Mouse (Mus musculus): Measurements from ENCODE around the gene Gm6583. TPM values are rescaled to one million over a fixed set of nuclear protein-coding genes. Genes with fewer than 3 reads are reported as not detected.

Gm6583 gene
- polyA plus RNA-seq, 1 experiment = not detected

DNA sequence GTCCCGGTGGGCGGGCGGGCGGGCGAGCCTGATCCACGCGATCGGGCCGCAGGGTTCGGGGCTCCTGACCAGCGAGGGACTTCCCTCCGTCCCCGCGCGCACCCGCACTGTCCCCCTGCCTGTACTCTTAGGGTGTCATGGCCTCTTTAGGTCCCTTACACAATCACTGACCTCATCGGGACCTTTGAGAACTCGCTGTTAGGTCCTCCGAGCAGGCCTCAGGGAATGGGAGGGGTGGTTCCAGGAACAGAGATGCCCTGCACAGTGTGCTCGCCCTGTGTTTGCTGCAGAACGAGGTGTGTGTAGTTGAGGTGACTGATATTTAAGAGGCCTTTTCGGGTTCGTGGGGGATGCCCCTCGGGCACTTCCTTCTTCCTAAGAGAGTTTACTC, 12.6 kb downstream of the Gm6583 start:
- peak; percentile 43 for DNase-seq (ENCODE audit: low read depth)
- TF ChIP-seq POLR2A (IDR thresholded peaks at IDR 0.05; ENCODE audit: borderline replicate concordance, extremely low read depth, insufficient read depth, insufficient read length, poor library complexity, severe bottlenecking) = no peak
- no peak for TF ChIP-seq CTCF (IDR thresholded peaks at IDR 0.05; ENCODE audit: borderline replicate concordance, extremely low read depth, insufficient read depth, insufficient read length)

DNA sequence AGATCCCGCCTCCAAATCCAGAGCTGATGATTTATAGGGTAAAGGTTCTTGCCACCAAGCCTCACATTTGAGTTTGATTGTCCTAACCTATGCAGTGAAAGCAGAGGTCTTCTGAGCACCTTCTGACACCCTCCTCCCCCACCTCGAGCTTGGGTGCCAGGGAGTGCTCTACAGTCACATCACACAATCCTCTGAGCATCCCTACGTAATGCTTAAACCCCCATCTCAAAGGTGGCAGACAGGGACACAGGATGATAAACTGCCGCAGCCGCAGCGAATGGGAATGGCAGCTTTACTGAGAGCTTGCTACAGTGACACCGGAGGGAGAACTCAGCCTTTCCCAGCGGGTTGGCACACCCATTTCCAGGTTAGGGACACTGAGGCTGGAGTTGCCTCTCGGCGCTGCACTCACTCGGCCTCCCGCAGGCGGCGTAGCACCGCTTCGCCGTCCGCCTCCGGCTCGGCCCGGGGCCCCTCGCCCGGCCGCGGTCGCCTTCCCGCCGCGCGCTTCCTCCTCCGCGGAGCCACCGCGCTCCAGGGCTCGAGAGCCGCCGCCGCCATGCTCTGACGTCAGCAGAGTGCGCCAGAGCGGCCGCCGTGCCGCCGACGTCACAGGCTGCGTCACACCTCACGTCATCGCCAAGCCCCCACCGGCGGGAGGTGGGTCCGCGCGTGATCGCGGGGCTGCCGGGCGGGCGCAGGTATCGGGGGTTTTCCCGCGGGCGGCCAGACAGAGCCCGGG, 13.2 kb downstream of the Gm6583 start, which contains the start of the genes Srrd and Hps4:
TSS of gene Srrd (minus strand) at position 578 of the 742 bp plus-strand sequence.
TSS of gene Hps4 (plus strand) at position 621 of the 742 bp plus-strand sequence.
- TF ChIP-seq CTCF (IDR thresholded peaks at IDR 0.05; ENCODE audit: borderline replicate concordance, extremely low read depth, insufficient read depth, insufficient read length) = 0 out of 2 replicates have a peak, but pooled peaks have one; percentile 7
- TF ChIP-seq POLR2A (IDR thresholded peaks at IDR 0.05; ENCODE audit: borderline replicate concordance, extremely low read depth, insufficient read depth, insufficient read length, poor library complexity, severe bottlenecking) = peak; percentile 69; the same call in 1 of the 2 replicates
- peak; percentile 91 for DNase-seq (ENCODE audit: low read depth)

DNA sequence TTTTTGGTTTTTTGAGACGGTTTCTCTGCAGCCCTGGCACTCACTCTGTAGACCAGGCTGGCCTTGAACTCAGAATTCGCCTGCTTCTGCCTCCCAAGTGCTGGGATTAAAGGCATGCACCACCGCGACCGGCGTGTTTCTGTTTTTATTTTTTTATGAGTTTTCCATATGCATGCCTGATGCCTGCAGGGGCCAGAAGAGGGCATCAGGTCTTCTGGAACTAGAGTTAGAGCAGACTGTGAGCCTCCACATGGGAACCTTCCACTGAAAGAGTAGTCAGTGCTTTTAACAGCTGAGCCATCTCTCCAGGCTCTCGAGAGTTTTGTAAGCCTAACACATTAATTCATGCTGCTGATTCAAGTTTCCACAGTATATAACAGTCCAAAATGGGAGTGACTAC, 16.6 kb downstream of the Gm6583 start:
- TF ChIP-seq CTCF (IDR thresholded peaks at IDR 0.05; ENCODE audit: borderline replicate concordance, extremely low read depth, insufficient read depth, insufficient read length) (peak; percentile 19; the same call in 1 of the 2 replicates), POLR2A (IDR thresholded peaks at IDR 0.05; ENCODE audit: borderline replicate concordance, extremely low read depth, insufficient read depth, insufficient read length, poor library complexity, severe bottlenecking) (no peak)
- DNase-seq (ENCODE audit: low read depth) = peak; percentile 28

DNA sequence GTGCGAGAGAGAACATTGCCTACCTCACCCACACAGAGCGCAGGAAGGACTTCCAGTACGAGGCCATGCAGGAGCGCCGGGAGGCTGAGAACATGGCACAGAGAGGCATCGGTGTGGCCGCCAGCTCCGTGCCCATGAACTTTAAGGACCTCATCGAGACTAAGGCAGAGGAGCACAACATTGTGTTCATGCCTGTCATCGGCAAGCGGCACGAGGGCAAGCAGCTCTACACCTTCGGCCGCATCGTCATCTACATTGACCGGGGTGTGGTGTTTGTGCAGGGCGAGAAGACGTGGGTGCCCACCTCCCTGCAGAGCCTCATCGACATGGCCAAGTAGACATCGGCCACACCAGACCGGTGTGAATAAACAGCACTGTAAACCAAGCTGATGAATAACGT, 18.8 kb downstream of the Gm6583 start:
- TF ChIP-seq CTCF (IDR thresholded peaks at IDR 0.05; ENCODE audit: borderline replicate concordance, extremely low read depth, insufficient read depth, insufficient read length) (no peak), POLR2A (IDR thresholded peaks at IDR 0.05; ENCODE audit: borderline replicate concordance, extremely low read depth, insufficient read depth, insufficient read length, poor library complexity, severe bottlenecking) (no peak)
- no peak for DNase-seq (ENCODE audit: low read depth)

DNA sequence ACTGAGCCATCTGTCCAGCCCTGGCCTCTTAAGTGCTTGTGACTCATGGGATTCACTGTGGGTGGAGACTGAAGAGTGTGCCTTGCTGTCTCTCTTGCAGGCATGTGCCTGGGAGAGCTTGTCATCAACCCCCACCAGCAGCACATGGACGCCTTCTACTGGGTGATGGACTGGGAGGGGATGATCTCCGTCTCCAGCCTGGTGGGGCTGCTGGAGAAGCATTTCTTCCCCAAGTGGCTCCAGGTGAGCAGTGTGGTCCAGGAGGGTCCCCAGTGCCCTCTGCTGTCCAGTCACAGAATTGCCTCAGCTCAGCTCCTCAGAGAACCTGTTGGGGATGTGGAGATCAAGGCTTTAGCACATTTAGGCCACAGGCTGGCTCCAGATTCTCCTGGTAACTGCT, 20.4 kb downstream of the Gm6583 start:
- TF ChIP-seq CTCF (IDR thresholded peaks at IDR 0.05; ENCODE audit: borderline replicate concordance, extremely low read depth, insufficient read depth, insufficient read length) (peak; percentile 77), POLR2A (IDR thresholded peaks at IDR 0.05; ENCODE audit: borderline replicate concordance, extremely low read depth, insufficient read depth, insufficient read length, poor library complexity, severe bottlenecking) (no peak)
- DNase-seq (ENCODE audit: low read depth) = peak; percentile 45

DNA sequence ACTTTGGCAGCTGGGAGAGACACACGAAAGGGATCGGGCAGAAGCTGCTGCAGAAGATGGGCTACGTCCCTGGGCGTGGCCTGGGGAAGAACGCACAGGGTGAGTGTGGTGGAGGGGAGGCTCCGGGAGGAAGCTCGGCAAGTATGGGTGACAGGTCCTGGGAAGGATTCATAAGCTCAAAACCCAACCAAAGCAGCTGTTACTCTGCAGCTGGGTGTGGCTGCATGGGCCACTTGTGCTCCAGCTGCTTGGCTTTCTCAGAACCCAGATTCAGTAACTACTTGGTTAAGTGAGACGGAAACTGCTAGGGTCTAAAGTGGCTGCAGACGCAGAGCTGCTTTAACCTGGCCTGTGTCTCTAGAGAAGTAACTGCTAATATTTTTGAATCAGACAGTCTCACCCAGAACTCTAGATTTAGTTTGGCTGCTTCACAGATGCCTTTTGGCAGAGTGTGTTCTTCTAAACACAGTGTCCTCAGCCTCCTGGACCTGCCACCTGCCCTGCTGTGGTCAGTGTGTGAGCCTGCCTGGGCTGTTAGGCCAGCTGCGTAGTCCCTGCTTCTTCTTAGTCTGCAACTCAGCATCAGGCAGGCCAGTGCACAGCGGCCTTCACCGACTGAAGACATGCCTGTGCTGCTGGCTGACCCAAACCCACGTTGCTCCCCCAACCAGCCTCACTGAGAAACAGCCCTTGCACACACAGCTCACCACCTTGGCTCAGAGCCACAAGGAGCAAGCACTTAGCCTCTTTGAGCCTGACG, 25.8 kb downstream of the Gm6583 start:
- DNase-seq (ENCODE audit: low read depth) = no peak
- TF ChIP-seq POLR2A (IDR thresholded peaks at IDR 0.05; ENCODE audit: borderline replicate concordance, extremely low read depth, insufficient read depth, insufficient read length, poor library complexity, severe bottlenecking) = no peak
- no peak for TF ChIP-seq CTCF (IDR thresholded peaks at IDR 0.05; ENCODE audit: borderline replicate concordance, extremely low read depth, insufficient read depth, insufficient read length)

DNA sequence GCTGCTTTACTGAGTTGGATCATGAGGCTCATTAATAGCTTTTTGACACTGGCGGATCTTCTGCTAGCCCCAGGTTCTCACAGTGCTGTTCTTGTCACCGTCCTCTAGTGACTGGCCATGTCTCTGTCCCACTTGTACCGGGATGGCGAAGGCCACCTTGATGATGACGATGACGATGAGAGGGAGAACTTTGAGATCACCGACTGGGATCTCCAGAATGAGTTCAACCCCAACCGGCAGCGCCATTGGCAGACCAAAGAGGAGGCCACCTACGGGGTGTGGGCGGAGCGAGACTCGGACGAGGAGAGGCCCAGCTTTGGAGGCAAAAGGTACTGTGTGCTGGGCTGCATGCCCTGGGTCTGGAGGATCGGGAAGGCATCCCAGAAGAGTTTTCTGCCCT, 28.0 kb downstream of the Gm6583 start:
- TF ChIP-seq POLR2A (IDR thresholded peaks at IDR 0.05; ENCODE audit: borderline replicate concordance, extremely low read depth, insufficient read depth, insufficient read length, poor library complexity, severe bottlenecking) = no peak
- no peak for TF ChIP-seq CTCF (IDR thresholded peaks at IDR 0.05; ENCODE audit: borderline replicate concordance, extremely low read depth, insufficient read depth, insufficient read length)
- no peak for DNase-seq (ENCODE audit: low read depth)

DNA sequence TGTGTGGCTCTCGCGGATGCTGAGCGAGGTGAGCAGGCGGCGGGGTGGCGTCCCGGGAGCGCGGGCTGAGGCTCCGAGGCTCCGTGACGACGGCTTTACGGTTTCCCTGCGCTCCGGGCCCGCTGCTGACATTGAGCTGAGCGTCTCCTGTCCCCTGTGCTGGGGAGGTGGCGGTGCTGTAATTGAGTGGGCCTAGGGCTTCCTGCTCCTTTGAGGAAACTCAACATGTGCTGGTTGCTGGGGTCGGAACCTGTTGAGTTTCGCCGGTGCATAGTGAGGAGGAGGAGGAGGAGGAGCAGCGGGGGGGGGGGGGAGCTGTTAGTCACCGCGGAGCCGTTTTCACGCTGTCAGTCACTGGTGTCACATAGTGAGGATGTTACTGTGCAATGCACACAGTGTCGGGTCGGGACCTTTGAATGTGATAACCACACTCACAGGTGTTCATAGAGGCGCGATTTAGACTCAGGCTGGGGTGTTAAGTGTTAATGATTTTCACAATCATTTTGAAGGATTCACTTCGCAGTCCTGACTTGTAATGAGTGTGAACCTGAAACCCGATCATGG, 29.3 kb downstream of the Gm6583 start:
- TF ChIP-seq POLR2A (IDR thresholded peaks at IDR 0.05; ENCODE audit: borderline replicate concordance, extremely low read depth, insufficient read depth, insufficient read length, poor library complexity, severe bottlenecking) (0 out of 2 replicates have a peak, but pooled peaks have one; percentile 2), CTCF (IDR thresholded peaks at IDR 0.05; ENCODE audit: borderline replicate concordance, extremely low read depth, insufficient read depth, insufficient read length) (no peak)

DNA sequence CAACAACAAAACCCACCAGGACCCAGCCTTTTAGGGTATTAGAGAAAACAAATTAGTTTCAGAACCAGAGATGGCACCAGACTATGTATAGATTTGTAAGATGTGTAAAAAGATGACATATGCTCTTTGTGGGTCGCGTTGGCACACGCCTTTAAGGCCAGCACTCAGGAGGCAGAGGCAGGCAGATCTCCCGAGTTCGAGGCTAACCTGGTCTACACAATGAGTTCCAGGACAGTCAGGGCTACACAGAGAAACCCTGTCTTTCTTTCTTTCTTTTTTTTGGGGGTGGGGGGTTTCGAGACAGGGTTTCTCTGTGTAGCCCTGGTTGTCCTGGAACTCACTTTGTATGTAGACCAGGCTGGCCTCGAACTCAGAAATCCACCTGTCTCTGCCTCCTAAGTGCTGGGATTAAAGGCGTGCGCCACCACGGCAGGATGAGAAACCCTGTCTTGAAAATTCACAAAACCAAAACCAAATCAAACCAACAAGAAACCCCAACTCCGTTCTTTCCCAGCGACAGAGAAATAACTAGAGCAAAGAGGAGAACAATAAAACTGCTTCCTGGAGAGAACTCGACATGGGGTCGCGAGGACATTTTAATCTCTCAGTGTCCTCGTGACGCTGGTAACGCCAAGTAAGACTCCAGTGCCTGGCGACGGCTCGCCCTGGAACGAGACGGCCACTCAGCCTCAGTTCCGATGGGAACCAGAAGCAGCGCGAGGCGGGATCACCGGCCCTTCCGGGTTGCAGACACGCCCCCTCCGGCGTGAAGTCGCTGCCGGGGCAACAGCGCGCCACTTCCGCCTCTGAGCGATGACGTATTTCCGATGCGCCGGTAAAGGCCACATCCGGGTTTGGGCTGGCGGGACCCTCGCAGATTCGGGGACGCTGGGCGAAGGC, 30.0 kb downstream of the Gm6583 start, which contains the start of gene Tfip11:
TSS of gene Tfip11 (plus strand) at position 813 of the 900 bp plus-strand sequence.
- peak; percentile 98 for DNase-seq (ENCODE audit: low read depth)
- TF ChIP-seq POLR2A (IDR thresholded peaks at IDR 0.05; ENCODE audit: borderline replicate concordance, extremely low read depth, insufficient read depth, insufficient read length, poor library complexity, severe bottlenecking) = peak; percentile 64; the same call in 1 of the 2 replicates
- no peak for TF ChIP-seq CTCF (IDR thresholded peaks at IDR 0.05; ENCODE audit: borderline replicate concordance, extremely low read depth, insufficient read depth, insufficient read length)

More for the DNA sequence above, 29.3 kb downstream of the Gm6583 start:
- DNase-seq (ENCODE audit: low read depth) = no peak
